Mouse (Mus musculus): ENCODE data around the gene Slc47a2.

Slc47a2 gene

DNA sequence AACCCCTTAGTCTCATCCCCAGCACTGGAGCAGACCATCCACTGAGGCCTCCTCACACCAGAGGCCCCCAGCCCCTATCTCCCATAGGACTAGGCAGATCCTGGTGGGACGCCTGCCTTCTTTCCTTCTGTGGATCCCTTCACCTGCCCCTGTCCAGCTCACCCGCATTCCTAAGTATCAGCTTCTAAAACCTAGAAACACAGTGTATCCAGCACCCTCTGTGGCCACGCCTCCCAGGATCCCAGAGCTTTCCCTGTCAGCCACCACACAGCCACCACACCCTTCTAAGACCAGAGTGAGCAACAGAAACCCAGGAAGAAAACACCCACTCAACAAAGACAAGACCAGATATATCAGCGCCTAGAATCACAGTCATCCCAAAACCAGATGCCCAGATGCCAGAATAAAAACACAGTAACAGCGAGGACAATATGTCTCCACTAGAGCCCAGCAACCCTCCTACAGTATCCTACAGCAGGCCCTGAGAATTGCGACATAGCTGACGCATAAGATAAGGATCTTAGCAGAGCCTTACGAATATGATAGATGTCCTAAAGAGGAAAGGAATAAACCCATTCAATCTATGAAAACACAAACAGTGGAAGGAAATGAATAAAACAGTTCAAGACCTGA is 64.1 kb downstream of the Slc47a2 start:
- no peak for DNase-seq (ENCODE audit: low spot score)

DNA sequence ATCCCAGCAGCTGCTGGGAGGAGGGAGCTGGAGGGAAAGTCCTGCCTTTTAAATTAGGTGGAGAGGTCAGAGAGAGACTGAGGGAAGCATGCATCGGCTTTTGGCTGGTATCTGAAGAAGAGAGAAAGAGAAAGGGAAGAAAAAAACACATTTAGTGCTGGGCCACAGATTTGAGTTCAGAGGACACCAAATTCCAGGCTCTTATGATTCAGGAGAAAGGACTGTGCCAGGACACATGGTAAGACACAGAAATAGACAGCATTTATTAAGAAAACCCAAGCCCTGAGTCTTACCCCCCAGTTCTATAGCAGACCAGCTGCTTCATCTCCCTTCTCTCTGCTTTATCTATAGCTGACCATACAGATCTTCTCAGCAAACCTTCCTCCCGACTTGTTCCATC is 64.7 kb downstream of the Slc47a2 start:
- DNase-seq (ENCODE audit: low spot score): no peak

DNA sequence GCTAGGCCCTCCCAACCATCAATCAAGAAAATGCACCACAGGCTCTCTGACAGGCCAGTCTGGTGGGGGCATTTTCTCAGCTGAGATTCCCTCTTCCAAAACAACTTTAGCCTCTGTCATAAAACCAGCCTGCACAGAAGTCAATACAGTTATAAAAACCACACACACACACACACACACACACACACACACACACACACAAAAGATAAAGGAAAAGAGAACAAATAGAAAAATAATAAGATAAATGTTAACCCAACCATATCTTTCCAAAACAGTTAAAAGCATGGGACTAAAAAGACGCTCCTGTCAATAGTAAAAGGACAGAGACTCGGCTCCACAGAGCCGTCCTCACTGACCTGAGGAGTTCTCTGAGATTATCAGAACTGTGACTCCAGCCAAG is 66.2 kb downstream of the Slc47a2 start:
- DNase-seq (ENCODE audit: low spot score): no peak

GRCm38 (mm10) chr11:61275106-61275505 is 67.6 kb downstream of the Slc47a2 start:
- no peak for DNase-seq (ENCODE audit: low spot score)

DNA sequence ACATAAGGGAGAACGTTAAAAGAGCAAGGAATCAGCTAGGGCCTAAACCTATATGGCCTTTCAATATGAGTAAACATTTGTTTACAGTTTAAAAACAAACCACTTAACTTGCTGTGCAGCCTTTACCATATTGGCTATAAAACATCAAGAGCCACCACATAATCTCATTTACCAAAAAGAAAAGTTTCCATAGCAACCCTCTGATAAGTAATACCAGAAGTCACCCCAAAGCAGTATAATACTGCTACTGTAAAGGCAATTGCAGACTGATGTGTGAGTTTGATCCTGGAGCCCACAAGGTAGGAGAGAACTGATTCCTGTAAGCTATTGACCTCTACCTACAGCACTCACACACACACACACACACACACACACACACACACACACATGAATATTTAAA is 68.2 kb downstream of the Slc47a2 start:
- no peak for DNase-seq (ENCODE audit: low spot score)

- DNase-seq (ENCODE audit: low spot score): no peak
Observed at GRCm38 (mm10) chr11:61273928-61274327, 68.7 kb downstream of the Slc47a2 start.

- DNase-seq (ENCODE audit: low spot score): no peak
Observed at GRCm38 (mm10) chr11:61271612-61272011, 71.0 kb downstream of the Slc47a2 start.

DNA sequence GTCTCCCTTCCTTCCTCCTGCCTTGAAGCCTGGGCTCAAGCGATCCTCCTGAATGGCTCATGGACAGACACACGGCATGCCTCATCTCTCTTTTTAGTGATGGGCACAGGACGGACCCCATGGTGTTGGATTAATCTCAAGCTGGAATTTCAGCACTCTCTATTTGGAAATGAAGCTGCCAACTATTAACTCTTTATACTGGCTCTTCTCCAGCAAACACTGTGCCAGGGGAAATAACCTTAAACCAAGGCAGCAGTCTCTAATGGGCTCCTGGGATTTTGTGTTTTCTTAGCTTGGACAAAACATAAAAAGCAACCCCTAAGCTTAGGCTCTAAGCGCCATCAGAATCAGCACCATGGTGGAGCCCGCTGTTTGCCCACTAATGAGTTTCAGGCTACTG is 72.3 kb downstream of the Slc47a2 start:
- DNase-seq (ENCODE audit: low spot score): no peak

- DNase-seq (ENCODE audit: low spot score): no peak
Observed at GRCm38 (mm10) chr11:61268626-61269349, 73.9 kb downstream of the Slc47a2 start.

DNA sequence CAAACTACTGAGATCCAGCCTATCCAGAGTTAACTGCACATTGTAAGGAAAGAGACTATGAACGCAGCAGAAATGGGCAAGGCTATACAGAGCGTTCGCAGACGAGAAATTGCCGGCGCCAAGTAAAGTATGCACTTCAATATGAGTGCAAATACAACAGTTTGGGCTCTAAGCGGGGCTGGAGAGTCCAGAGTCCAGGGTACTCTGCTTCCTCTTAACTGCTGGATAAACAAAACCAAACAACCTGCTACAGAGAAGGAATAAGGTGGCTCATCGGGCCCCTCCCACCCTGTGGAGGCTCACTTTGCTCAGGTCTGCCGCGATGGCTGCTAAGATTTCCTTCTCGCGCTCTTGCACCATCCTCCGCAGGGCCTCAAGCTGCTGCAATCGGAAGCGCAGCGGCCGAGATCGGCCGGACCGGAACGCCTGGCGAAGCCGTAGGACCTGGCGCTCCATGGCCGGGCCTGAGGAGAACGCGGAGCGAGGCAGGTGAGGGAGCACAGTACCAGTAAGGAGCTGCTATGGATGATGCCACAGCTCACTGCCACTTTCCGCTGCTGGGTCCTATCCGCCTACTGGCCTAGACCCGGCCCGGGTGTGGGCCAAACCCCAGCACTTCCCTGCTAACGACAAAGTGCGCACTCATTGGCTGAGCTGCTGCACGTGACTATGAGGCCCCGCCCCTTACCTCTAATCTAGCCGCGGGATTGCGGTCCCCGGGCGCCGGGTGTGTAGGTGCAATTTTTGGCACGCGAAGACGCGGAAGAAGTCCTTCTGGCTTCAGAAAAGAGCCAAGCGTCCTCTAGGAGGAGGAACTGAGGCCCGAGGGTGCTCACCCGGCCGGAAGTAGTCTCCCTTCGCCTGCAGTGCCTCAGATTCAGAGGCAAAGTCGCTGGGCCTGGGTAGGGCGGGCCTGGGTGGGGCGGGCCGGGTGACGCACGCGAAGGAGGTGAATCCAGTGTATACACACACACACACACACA is 75.8 kb downstream of the Slc47a2 start, which contains the start of gene Aldh3a2:
Gene Aldh3a2 (minus strand): TSS at position 914 of the 983 bp plus-strand sequence.
- DNase-seq (ENCODE audit: low spot score): peak; percentile 97

- DNase-seq (ENCODE audit: low spot score): no peak
Observed at GRCm38 (mm10) chr11:61263841-61264240, 78.8 kb downstream of the Slc47a2 start.

- no peak for DNase-seq (ENCODE audit: low spot score)
Observed at GRCm38 (mm10) chr11:61262516-61262915, 80.1 kb downstream of the Slc47a2 start.

- DNase-seq (ENCODE audit: low spot score): no peak
Observed at GRCm38 (mm10) chr11:61259106-61259505, 83.6 kb downstream of the Slc47a2 start.

DNA sequence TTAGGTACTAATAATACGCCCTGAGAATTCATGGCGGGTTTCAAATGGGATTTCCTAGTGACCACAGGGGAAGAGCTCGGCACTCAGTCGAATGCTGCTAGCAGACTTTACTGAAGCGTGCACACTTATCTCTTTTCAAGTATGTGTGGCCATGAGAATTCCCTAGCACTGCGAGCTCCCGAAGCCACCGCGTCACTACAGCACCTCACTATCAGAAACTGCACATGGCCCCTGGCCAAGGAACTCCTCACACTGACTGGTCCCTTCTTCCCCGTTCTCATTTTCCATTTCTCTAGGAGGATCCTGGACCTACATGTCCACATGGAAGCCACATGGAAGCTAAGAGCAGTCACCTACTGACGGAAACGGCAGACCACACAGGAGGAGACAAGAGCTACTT is 89.9 kb downstream of the Slc47a2 start:
- no peak for DNase-seq (ENCODE audit: low spot score)

GRCm38 (mm10) chr11:61251741-61252140 is 90.9 kb downstream of the Slc47a2 start:
- DNase-seq (ENCODE audit: low spot score): no peak
